ENCODE assay signal across 16 mouse cellular contexts in genomic region chr17:70797773-70798045, GRCm38 (mm10).
"Had no signal": no experiment of that assay in that cellular context is flagged by ENCODE, and none has a peak within 500 bp of the region (broad histone marks: within the 10 kb centered on the region; RNA-seq: fewer than 3 reads in every experiment).

No protein-coding gene starts in this region.

- ATAC-seq: liver, embryonic 12.5 days; midbrain, embryonic 16.5 days had no signal

- H3K4me2 ChIP-seq: liver, embryonic 12.5 days; lung, embryonic 15.5 days; midbrain, embryonic 12.5 days; neural tube, embryonic 12.5 days; stomach, embryonic 15.5 days had no signal

- H3K9me3 ChIP-seq: liver, embryonic 12.5 days; lung, embryonic 15.5 days; midbrain, embryonic 10.5 days; midbrain, embryonic 12.5 days; neural tube, embryonic 12.5 days; stomach, embryonic 15.5 days had no signal

- H3K27me3 ChIP-seq: lung, embryonic 15.5 days; neural tube, embryonic 12.5 days; stomach, embryonic 15.5 days had no signal

- H3K9ac ChIP-seq: liver, embryonic 12.5 days; liver, embryonic 14.5 days; lung, embryonic 15.5 days; midbrain, embryonic 12.5 days; neural tube, embryonic 12.5 days; stomach, embryonic 15.5 days had no signal

- H3K4me1 ChIP-seq: liver, embryonic 12.5 days; megakaryocyte, embryonic 14.5 days; stomach, embryonic 15.5 days had no signal

- H3K4me3 ChIP-seq: liver, embryonic 12.5 days; lung, embryonic 15.5 days; megakaryocyte, embryonic 14.5 days; midbrain, embryonic 10.5 days; midbrain, embryonic 12.5 days; neural tube, embryonic 12.5 days; stomach, embryonic 15.5 days had no signal

- H3K36me3 ChIP-seq: liver, embryonic 12.5 days; lung, embryonic 15.5 days; midbrain, embryonic 10.5 days; midbrain, embryonic 12.5 days; neural tube, embryonic 12.5 days; stomach, embryonic 15.5 days had no signal

- DNase-seq: lung, adult 18-20 months; midbrain, embryonic 14.5 days; right cerebral cortex, postnatal 14 days; thymus, adult 18-20 months; thymus, postnatal 14 days; thymus, postnatal 4 days had no signal

- H3K27ac ChIP-seq: liver, embryonic 12.5 days; liver, embryonic 14.5 days; lung, embryonic 15.5 days; midbrain, embryonic 10.5 days; midbrain, embryonic 12.5 days; neural tube, embryonic 12.5 days; stomach, embryonic 15.5 days; stomach, postnatal 0 days had no signal
